Mouse (Mus musculus) heart, postnatal 0 days (tissue): ENCODE data around the gene Agbl3. TPM values are rescaled to one million over a fixed set of nuclear protein-coding genes. Genes with fewer than 3 reads are reported as not detected.

Experiments used
- ATAC-seq: fragments of 200-750 bp; cut with Nextera tagmentation; 2 replicates; pipeline ENCODE4 v1.8.0; 2017; ENCODE audit warnings: low read depth, moderate number of reproducible peaks, moderate library complexity; ENCODE audit not compliant: insufficient read depth
- DNase-seq: peaks from one replicate; pipeline ENCODE4 v3.0.0-alpha.2; 2016; ENCODE audit warnings: low spot score
- H3K27ac ChIP-seq: fragments of 300-500 bp; sonication (generic); 2 replicates; pipeline ENCODE4 v1.5.1; 2014; ENCODE audit warnings: low read depth, mild to moderate bottlenecking
- H3K27me3 ChIP-seq: fragments of 300-500 bp; sonication (generic); 2 replicates; pipeline ENCODE4 v1.6.1; 2014; ENCODE audit warnings: low read length, mixed read lengths; ENCODE audit not compliant: control insufficient read depth, insufficient read depth
- H3K36me3 ChIP-seq: fragments of 300-500 bp; sonication (generic); replicated peaks from 2 replicates; pipeline ENCODE4 v1.6.1; 2014; ENCODE audit warnings: low read length, mixed read lengths; ENCODE audit not compliant: control insufficient read depth, insufficient read depth
- H3K4me1 ChIP-seq: fragments of 300-500 bp; sonication (generic); 2 replicates; pipeline ENCODE4 v1.6.1; 2014; ENCODE audit warnings: antibody characterized with exemption; ENCODE audit not compliant: control insufficient read depth, insufficient read depth
- H3K4me2 ChIP-seq: fragments of 300-500 bp; sonication (generic); 2 replicates; pipeline ENCODE4 v1.6.1; 2014; ENCODE audit warnings: low read depth, mild to moderate bottlenecking, low read length, moderate library complexity
- H3K4me3 ChIP-seq: fragments of 300-500 bp; sonication (generic); 2 replicates; pipeline ENCODE4 v1.5.1; 2014; ENCODE audit warnings: low read depth, low read length
- H3K9ac ChIP-seq: fragments of 300-500 bp; sonication (generic); replicated peaks from 2 replicates; pipeline ENCODE4 v1.6.1; 2014; ENCODE audit warnings: low read depth, low read length, mixed read lengths
- H3K9me3 ChIP-seq: fragments of 300-500 bp; sonication (generic); replicated peaks from 2 replicates; pipeline ENCODE4 v1.6.1; 2016; ENCODE audit warnings: low read length; ENCODE audit not compliant: control insufficient read depth
- CTCF ChIP-seq: IDR thresholded peaks from 2 replicates; pipeline ENCODE4 v1.5.1; 2016; ENCODE audit warnings: antibody characterized with exemption, control low read depth, low read depth
- EP300 ChIP-seq: IDR thresholded peaks from 2 replicates; pipeline ENCODE4 v1.6.1; 2016; ENCODE audit warnings: antibody characterized with exemption, low read depth
- WGBS: fragments of 180-500 bp; shearing (Covaris S2); extraction: QIAGEN DNeasy Blood & Tissue Kit; methylation state at CpG from one replicate; pipeline ENCODE4 v1.1.7; 2014; 5-methylcytosine and 5-hydroxymethylcytosine counted together
- polyA plus RNA-seq: library from polyadenylated mRNA; unstranded; fragments of >200 nt; fragmentation: Nextera tagmentation; extraction: Ambion mirVana; gene quantifications from 2 replicates; pipeline ENCODE4 v1.2.1, GENCODE M21; 2015
- total RNA-seq: library from RNA; depleted of rRNA; stranded (reverse); fragments of >200 nt; gene quantifications from 2 replicates; pipeline ENCODE4 v1.2.3, GENCODE M21; 2014; ENCODE audit warnings: low replicate concordance

Gene Agbl3
- total and polyA plus RNA-seq, 2 experiments from 2014 or later = 3.6 to 7.9 TPM

GRCm38 (mm10) chr6:34776396-34776795 lies 3.8 kb upstream of the Agbl3 start:
- no peaks in the 10 kb centered on the region for H3K9me3 ChIP-seq
- no peak for ATAC-seq
- no peak overlapping the region for H3K4me2 ChIP-seq
- H3K27ac ChIP-seq = no peak overlapping the region
- no peak for DNase-seq
- no peak for TF ChIP-seq CTCF
- TF ChIP-seq EP300 = no peak
- H3K4me1 ChIP-seq = no peaks in the 10 kb centered on the region
- no peaks in the 10 kb centered on the region for H3K27me3 ChIP-seq
- no peak overlapping the region for H3K9ac ChIP-seq
- no peak overlapping the region for H3K4me3 ChIP-seq
- peaks cover 22% of the 10 kb centered on the region for H3K36me3 ChIP-seq

GRCm38 (mm10) chr6:34777094-34777493 lies 3.1 kb upstream of the Agbl3 start:
- Histone ChIP-seq H3K9me3 (no peaks in the 10 kb centered on the region), H3K4me2 (no peak overlapping the region), H3K4me3 (no peak overlapping the region), H3K9ac (no peak overlapping the region), H3K27ac (no peak overlapping the region), H3K27me3 (no peaks in the 10 kb centered on the region), H3K36me3 (peaks cover 17% of the 10 kb centered on the region), H3K4me1 (no peaks in the 10 kb centered on the region; the same call in 1 of the 2 replicates)
- DNase-seq (no peak), ATAC-seq (no peak)
- no peak for TF ChIP-seq CTCF
- no peak for TF ChIP-seq EP300
- WGBS = 80% methylated on average over 2 of the region's 2 CpGs

- H3K36me3 ChIP-seq = peaks cover 9% of the 10 kb centered on the region
- DNase-seq (no peak), ATAC-seq (no peak)
- no peak overlapping the region for H3K27ac ChIP-seq
- H3K4me1 ChIP-seq = no peaks in the 10 kb centered on the region; the same call in 1 of the 2 replicates
- H3K4me2 ChIP-seq = no peak overlapping the region
- WGBS = 71% methylated on average over 10 of the region's 10 CpGs
- H3K9ac ChIP-seq = no peak overlapping the region
- no peaks in the 10 kb centered on the region for H3K9me3 ChIP-seq
- no peak overlapping the region for H3K4me3 ChIP-seq
- H3K27me3 ChIP-seq = no peaks in the 10 kb centered on the region
- no peak for TF ChIP-seq EP300
Observed at GRCm38 (mm10) chr6:34777981-34778668, 2.1 kb upstream of the Agbl3 start.

GRCm38 (mm10) chr6:34780943-34781289 lies 684 bp downstream of the Agbl3 start:
- WGBS = 2% methylated on average over 13 of the region's 13 CpGs
- H3K9me3 ChIP-seq = no peaks in the 10 kb centered on the region
- TF ChIP-seq CTCF (no peak), EP300 (no peak)
- no peak for DNase-seq
- ATAC-seq = no peak
- no peaks in the 10 kb centered on the region; the same call in 1 of the 2 replicates for H3K4me1 ChIP-seq
- H3K27me3 ChIP-seq = no peaks in the 10 kb centered on the region
- H3K9ac ChIP-seq = peak overlapping the region; percentile 94
- H3K27ac ChIP-seq = peak overlapping the region; percentile 99
- peaks cover 8% of the 10 kb centered on the region for H3K36me3 ChIP-seq
- H3K4me3 ChIP-seq = peak overlapping the region; percentile 85
- peak overlapping the region; percentile 95 for H3K4me2 ChIP-seq

GRCm38 (mm10) chr6:34782493-34782892 lies 2.3 kb downstream of the Agbl3 start:
- Histone ChIP-seq H3K27me3 (no peaks in the 10 kb centered on the region), H3K4me3 (no peak overlapping the region), H3K27ac (no peak overlapping the region), H3K9ac (no peak overlapping the region), H3K4me1 (no peaks in the 10 kb centered on the region; the same call in 1 of the 2 replicates), H3K9me3 (no peaks in the 10 kb centered on the region), H3K36me3 (peaks cover 8% of the 10 kb centered on the region), H3K4me2 (no peak overlapping the region)
- 73% methylated on average over 1 of the region's 1 CpGs for WGBS
- ATAC-seq = no peak
- TF ChIP-seq CTCF = no peak
- TF ChIP-seq EP300 = no peak
- no peak for DNase-seq

DNA sequence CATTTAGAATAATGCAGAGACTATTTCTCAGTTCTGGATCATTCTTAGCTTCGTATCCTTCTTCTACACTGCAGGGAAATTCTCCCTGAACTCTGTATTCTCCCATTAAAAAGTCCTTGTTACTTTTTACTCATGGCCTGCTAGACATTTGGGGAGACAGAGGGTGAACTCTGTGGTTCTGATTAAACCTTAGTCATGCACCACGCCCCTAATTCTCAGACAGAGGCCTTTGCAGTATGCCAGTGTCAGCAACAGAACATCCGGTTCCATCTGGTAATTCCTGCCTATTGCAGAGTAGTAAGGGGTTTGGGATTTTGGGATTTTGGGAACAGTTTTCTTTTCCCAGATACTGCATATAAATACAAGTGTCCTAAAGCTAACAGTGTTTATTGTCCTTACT lies 16.6 kb downstream of the Agbl3 start:
- DNase-seq (no peak), ATAC-seq (no peak)
- Histone ChIP-seq H3K4me3 (no peak overlapping the region), H3K27me3 (no peaks in the 10 kb centered on the region), H3K27ac (no peak overlapping the region), H3K9ac (no peak overlapping the region), H3K9me3 (no peaks in the 10 kb centered on the region), H3K4me2 (no peak overlapping the region), H3K4me1 (no peaks in the 10 kb centered on the region), H3K36me3 (no peaks in the 10 kb centered on the region)
- no peak for TF ChIP-seq CTCF
- no peak for TF ChIP-seq EP300
- WGBS = 70% methylated on average over 3 of the region's 3 CpGs
